Mouse (Mus musculus) heart, adult 2 months (tissue): ENCODE data around the gene Tiam1.

ENCODE experiments used
- CTCF ChIP-seq: fragments of 200-600 bp; IDR thresholded peaks from 2 replicates; pipeline ENCODE4 v1.8.1; 2022; ENCODE audit warnings: antibody characterized with exemption, mild to moderate bottlenecking, moderate library complexity
- EP300 ChIP-seq: fragments of 200-500 bp; IDR thresholded peaks from 2 replicates; pipeline ENCODE4 v1.6.1; 2011; ENCODE audit warnings: low read depth, low read length, control low read depth; ENCODE audit not compliant: insufficient read depth

GRCm38 (mm10) chr16:89948040-89948439, 195.5 kb downstream of the Tiam1 start:
- TF ChIP-seq CTCF (no peak), EP300 (no peak)
